Mouse (Mus musculus) cerebellum, adult 8-10 months (tissue): ENCODE results near the gene Mlip.
"Not testable (repeated sequence)": the region's sequence is repeated elsewhere in the genome, so short reads cannot be mapped to it uniquely, and the experiment has no call there.

Source experiments
- DNase-seq: peaks from one replicate; pipeline ENCODE4 v3.0.0; 2022

Mlip gene

DNA sequence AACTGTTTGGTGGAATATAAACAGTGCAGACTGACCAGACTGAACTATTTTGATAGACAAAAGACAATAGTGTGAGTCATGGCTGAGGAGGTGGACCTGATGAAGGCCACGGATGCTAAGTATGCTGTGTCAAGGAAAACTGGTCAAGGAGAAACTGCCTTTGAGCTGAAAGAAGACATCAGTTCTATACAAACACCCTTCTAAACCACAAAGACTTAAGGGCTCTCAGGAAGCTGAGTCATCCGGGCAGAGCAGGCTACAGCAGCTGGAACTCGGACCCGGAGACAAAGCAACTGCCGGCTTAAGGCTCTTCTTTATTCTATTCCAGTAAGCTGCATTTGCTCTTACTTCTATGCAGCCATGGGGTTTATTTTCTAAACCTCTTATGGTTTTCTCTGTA is 180.7 kb downstream of the Mlip start:
- no peak for DNase-seq

DNA sequence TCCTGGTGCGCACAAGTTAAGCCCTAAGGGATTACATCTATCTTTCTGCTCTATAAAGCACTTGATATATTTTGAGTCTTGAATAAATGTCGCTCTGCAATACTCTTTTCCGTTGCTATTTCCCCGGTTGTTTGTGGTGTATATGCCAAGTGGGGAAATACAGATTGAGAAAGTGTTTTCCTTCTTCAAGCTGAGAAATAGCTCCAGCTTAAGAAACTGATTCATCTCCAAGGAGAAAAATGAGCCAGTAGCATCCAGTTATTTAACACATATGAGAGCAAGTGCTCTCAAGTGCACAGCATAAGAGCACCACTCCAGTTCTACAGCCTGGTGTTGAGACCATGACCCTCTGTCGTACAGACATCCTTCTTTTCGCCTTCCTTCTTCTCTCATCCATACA is 186.9 kb downstream of the Mlip start:
- no peak for DNase-seq

DNA sequence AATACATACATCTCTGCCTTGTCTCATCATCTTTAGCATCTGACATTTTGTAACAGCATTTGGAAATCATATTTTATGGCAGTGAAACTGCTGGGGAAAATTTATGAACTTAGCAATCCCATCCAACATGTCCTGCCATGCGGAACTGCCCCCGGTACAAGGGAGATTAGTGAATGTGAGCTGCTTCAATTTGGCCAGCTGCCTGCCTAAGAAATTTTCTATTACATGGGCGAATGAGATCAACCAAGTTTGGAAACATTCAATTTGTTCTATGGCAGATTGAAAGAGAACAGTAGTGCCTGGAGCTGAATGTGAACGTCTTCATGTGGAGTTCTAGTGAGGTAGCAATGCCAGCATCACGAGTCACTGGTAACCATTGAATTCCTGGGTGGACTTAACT is 191.0 kb downstream of the Mlip start:
- DNase-seq: no peak

- no peak for DNase-seq
These were observed 192.4 kb downstream of the Mlip start for GRCm38 (mm10) chr9:77160277-77160926.

DNA sequence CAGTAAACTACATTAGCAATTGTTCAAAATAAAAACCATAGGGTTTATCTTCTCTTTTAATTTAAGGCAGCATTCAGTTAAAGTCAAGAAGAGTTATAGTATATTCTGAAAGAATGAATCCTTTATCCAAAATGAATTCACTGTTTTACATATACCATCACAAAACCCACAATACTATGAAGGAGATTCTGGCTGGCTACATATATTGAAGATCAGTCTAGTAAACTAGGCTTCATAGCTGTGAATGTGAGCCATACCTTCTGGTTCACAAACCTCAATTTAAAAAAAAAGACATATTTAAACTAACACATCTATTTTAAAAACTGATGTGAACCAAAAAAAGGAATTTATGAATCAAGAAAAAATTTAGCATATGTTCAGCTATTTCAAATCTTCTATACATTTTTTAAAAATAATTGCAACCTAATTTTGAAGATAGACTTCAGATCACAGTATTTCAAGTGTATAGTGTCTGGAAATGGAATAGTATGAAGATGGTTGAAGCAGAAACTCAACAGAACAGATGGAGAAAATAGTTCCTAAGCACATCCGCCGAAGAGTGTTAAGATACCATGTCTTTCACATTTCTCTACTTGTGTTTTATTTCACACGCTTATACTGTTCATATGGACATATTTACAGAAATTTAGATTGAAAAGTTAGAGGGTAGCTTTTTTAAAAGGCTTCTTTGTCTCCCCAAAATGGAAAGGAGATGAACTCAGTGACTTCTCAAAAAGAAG is 204.1 kb downstream of the Mlip start:
- DNase-seq: no peak

- DNase-seq: no peak
These were observed 233.0 kb downstream of the Mlip start for GRCm38 (mm10) chr9:77119735-77120134.

- DNase-seq: no peak
These were observed 255.9 kb downstream of the Mlip start for GRCm38 (mm10) chr9:77096886-77097285.

GRCm38 (mm10) chr9:77083221-77083620 is 269.5 kb downstream of the Mlip start:
- not testable (repeated sequence) for DNase-seq

DNA sequence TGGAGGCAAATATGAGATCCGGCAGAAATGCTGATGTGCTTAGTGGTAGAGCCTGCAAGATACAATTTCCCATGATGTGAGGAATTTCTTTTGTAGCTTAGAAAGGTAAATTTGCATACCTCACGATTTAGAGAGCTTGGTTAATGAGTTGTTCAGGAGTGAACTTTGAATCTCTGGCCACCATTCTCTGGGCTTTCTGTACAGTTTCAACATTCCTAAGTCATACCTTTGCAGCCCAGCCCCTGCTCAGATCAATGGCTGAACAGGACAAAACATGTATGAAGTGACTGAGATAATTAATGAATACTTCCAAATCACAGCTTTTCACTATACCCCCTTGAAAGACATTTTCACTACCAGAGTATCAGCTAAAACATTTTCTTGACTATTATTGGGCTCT is 281.1 kb downstream of the Mlip start:
- DNase-seq: no peak

- no peak for DNase-seq
These were observed 296.2 kb downstream of the Mlip start for GRCm38 (mm10) chr9:77056611-77057010.

GRCm38 (mm10) chr9:77054426-77055193 is 298.2 kb downstream of the Mlip start:
- no peak for DNase-seq
